Mouse (Mus musculus) cerebellum, adult 2 months (tissue): ENCODE results near the gene Ttn. TPM values are rescaled to one million over a fixed set of nuclear protein-coding genes. Genes with fewer than 3 reads are reported as not detected.

ENCODE experiments used
- DNase-seq, 2 experiments: peaks; one replicate each; pipeline ENCODE4 v3.0.0; 2021
- H3K27ac ChIP-seq: fragments of 200-500 bp; 2 replicates; pipeline ENCODE4 v1.5.1; 2012; ENCODE audit warnings: low read length, control low read depth, inconsistent platforms; ENCODE audit not compliant: insufficient read depth
- H3K27me3 ChIP-seq: fragments of 200-500 bp; 2 replicates; pipeline ENCODE4 v1.6.1; 2012; ENCODE audit warnings: inconsistent platforms, mild to moderate bottlenecking, low read length, moderate library complexity; ENCODE audit not compliant: control insufficient read depth, insufficient read depth
- H3K4me1 ChIP-seq: fragments of 200-500 bp; 2 replicates; pipeline ENCODE4 v1.6.1; 2011; ENCODE audit warnings: low read length; ENCODE audit not compliant: control insufficient read depth, insufficient read depth
- H3K4me3 ChIP-seq: fragments of 200-500 bp; replicated peaks from 2 replicates; pipeline ENCODE3; 2011; ENCODE audit warnings: mild to moderate bottlenecking, low read depth, low read length, control low read depth; ENCODE audit not compliant: insufficient read depth
- CTCF ChIP-seq: fragments of 200-500 bp; IDR thresholded peaks from 2 replicates; pipeline ENCODE4 v1.5.1; 2011; ENCODE audit warnings: low read depth, mild to moderate bottlenecking, control low read depth, low read length, moderate library complexity, borderline replicate concordance; ENCODE audit not compliant: insufficient read depth
- POLR2A ChIP-seq: fragments of 200-500 bp; IDR thresholded peaks from 2 replicates; pipeline ENCODE4 v1.6.1; 2011; ENCODE audit warnings: low read length, control low read depth, borderline replicate concordance; ENCODE audit not compliant: insufficient read depth
- WGBS: fragments of 180-500 bp; shearing (Covaris S2); methylation state at CpG from one replicate; pipeline ENCODE4 v1.1.7; 2018; 5-methylcytosine and 5-hydroxymethylcytosine counted together
- polyA plus RNA-seq: library from polyadenylated mRNA; depleted of rRNA; stranded (reverse); fragments of >200 nt; gene quantifications from 2 replicates; pipeline ENCODE4 v1.2.3, GENCODE M21; 2012; rRNA removed

Gene Ttn
- polyA plus RNA-seq, 1 experiment, result 0.47 TPM

GRCm38 (mm10) chr2:76667200-76667599 is 315.1 kb downstream of the Ttn start:
- Histone ChIP-seq H3K4me1 (no peaks in the 10 kb centered on the region), H3K27ac (no peak overlapping the region), H3K27me3 (no peaks in the 10 kb centered on the region), H3K4me3 (no peak overlapping the region)
- WGBS, result 42% methylated on average over 5 of the region's 5 CpGs
- TF ChIP-seq POLR2A, result no peak
- TF ChIP-seq CTCF, result no peak
- no peak for DNase-seq

GRCm38 (mm10) chr2:76665531-76665930 is 316.8 kb downstream of the Ttn start:
- no peak for TF ChIP-seq POLR2A
- TF ChIP-seq CTCF, result no peak
- Histone ChIP-seq H3K4me3 (no peak overlapping the region), H3K4me1 (no peaks in the 10 kb centered on the region), H3K27ac (no peak overlapping the region), H3K27me3 (no peaks in the 10 kb centered on the region)
- no peak for DNase-seq
- WGBS, result 97% methylated on average over 7 of the region's 7 CpGs

DNA sequence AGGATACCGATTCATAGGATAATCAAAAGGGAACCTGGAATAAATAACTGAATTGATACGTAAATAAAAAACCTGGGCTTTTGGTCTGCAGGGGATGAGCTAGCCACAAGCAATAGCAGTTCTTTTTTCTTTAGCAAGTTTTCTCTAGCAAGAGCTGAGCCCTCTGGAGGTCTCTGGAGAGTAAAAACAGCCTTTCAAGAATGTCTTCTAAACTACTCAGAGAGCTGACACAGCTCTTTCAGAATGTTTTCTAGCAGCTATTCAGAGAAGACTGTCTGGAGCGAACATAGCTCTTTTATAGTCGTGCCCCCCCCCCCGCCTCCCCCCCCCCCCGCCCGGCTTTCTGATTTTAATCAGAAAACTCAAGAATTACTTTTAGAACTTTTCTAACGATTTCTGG is 322.9 kb downstream of the Ttn start:
- TF ChIP-seq POLR2A (no peak), CTCF (no peak)
- H3K27me3 ChIP-seq, result no peaks in the 10 kb centered on the region
- DNase-seq, result no peak
- no peak overlapping the region for H3K4me3 ChIP-seq
- H3K27ac ChIP-seq, result no peak overlapping the region
- H3K4me1 ChIP-seq, result no peaks in the 10 kb centered on the region
- WGBS, result 52% methylated on average over 8 of the region's 8 CpGs

GRCm38 (mm10) chr2:76658551-76658950 is 323.8 kb downstream of the Ttn start:
- no peaks in the 10 kb centered on the region for H3K4me1 ChIP-seq
- H3K27me3 ChIP-seq, result no peaks in the 10 kb centered on the region
- H3K4me3 ChIP-seq, result no peak overlapping the region
- H3K27ac ChIP-seq, result no peak overlapping the region
- TF ChIP-seq CTCF (no peak), POLR2A (no peak)
- no peak for DNase-seq
- 47% methylated on average over 13 of the region's 13 CpGs for WGBS

- Histone ChIP-seq H3K27ac (no peak overlapping the region), H3K4me1 (no peaks in the 10 kb centered on the region), H3K4me3 (no peak overlapping the region), H3K27me3 (no peaks in the 10 kb centered on the region)
- TF ChIP-seq POLR2A (no peak), CTCF (no peak)
- 11% methylated on average over 1 of the region's 1 CpGs for WGBS
- DNase-seq, result no peak
Measured at GRCm38 (mm10) chr2:76655982-76656381, 326.4 kb downstream of the Ttn start.

DNA sequence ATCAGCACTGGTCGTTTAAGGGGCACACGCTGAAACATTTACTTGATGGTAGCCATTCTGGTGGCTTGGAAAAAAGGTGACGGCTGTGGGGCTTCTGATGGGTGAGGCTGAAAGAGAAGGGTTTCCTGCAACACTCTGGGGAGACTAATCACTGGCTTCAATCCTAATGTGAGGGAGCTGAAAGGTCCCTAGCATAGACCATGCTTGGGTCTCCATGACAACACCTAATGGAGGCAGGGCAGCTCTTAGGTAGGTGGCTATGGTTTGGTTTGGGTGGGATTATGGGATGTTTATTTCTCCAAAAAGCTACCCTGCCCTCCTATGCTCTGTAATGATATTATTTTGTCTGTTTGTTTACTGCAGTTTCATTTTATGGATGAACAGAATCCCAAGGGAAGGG is 326.9 kb downstream of the Ttn start:
- H3K27ac ChIP-seq, result no peak overlapping the region
- DNase-seq, result no peak
- no peaks in the 10 kb centered on the region for H3K4me1 ChIP-seq
- WGBS, result 81% methylated on average over 3 of the region's 3 CpGs
- TF ChIP-seq POLR2A (no peak), CTCF (no peak)
- H3K27me3 ChIP-seq, result no peaks in the 10 kb centered on the region
- H3K4me3 ChIP-seq, result no peak overlapping the region

DNA sequence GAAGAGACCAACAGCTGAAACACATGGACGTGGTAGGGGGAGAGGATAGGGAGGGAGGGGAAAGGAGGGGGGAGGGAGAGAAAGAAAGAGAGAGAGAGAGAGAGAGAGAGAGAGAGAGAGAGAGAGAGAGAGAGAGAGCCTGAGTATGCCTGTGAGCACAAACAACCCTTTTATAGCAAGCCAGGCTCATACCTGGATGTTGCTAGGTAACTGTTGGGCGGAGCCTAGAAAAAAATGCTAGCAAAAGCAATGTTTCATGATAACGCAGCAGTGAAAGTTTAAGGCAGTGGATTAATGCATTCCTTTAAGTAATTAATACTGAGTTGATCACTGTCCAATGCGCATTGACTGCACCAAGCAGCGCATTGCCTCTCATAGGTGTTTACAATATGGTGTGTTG is 327.7 kb downstream of the Ttn start:
- TF ChIP-seq POLR2A, result no peak

More for the DNA sequence above, 327.7 kb downstream of the Ttn start:
- Histone ChIP-seq H3K4me1 (no peaks in the 10 kb centered on the region), H3K27me3 (no peaks in the 10 kb centered on the region), H3K4me3 (no peak overlapping the region), H3K27ac (no peak overlapping the region)
- no peak for DNase-seq
- 81% methylated on average over 5 of the region's 5 CpGs for WGBS

Other genes with a start within 250 kb of the Ttn start
- 9.4 and 9.7 TPM in 2 replicates for gene Ccdc141, start 188.1 kb upstream of the Ttn start, polyA plus RNA-seq